Mouse (Mus musculus) thymus, adult 2 months (tissue): ENCODE results near the gene Slfn14. TPM values are rescaled to one million over a fixed set of nuclear protein-coding genes. Genes with fewer than 3 reads are reported as not detected.

Experiments
- DNase-seq: peaks from one replicate; pipeline ENCODE4 v3.0.0; 2021
- H3K27ac ChIP-seq: fragments of 200-500 bp; 2 replicates; pipeline ENCODE4 v1.5.1; 2012; ENCODE audit warnings: low read length, control low read depth; ENCODE audit not compliant: control insufficient read depth, insufficient read depth
- H3K27me3 ChIP-seq: fragments of 200-500 bp; 2 replicates; pipeline ENCODE4 v1.6.1; 2012; ENCODE audit warnings: mild to moderate bottlenecking, low read length, moderate library complexity, mixed read lengths; ENCODE audit not compliant: control insufficient read depth, insufficient read depth
- H3K36me3 ChIP-seq: fragments of 200-500 bp; 2 replicates; pipeline ENCODE4 v1.6.1; 2012; ENCODE audit warnings: mild to moderate bottlenecking, low read length, moderate library complexity; ENCODE audit not compliant: control insufficient read depth, insufficient read depth
- H3K4me1 ChIP-seq: fragments of 200-500 bp; replicated peaks from 2 replicates; pipeline ENCODE4 v1.6.1; 2012; ENCODE audit warnings: low read length; ENCODE audit not compliant: control insufficient read depth, insufficient read depth
- H3K4me3 ChIP-seq: fragments of 200-500 bp; 2 replicates; pipeline ENCODE4 v1.5.1; 2012; ENCODE audit warnings: mild to moderate bottlenecking, low read length, control low read depth, moderate library complexity; ENCODE audit not compliant: control insufficient read depth, insufficient read depth
- CTCF ChIP-seq: fragments of 200-500 bp; IDR thresholded peaks from 2 replicates; pipeline ENCODE4 v1.5.1; 2012; ENCODE audit warnings: mild to moderate bottlenecking, control low read depth, low read length, moderate library complexity, borderline replicate concordance; ENCODE audit not compliant: control insufficient read depth, poor library complexity, insufficient read depth; ENCODE audit errors: extremely low read depth
- POLR2A ChIP-seq: fragments of 200-500 bp; IDR thresholded peaks from 2 replicates; pipeline ENCODE4 v1.6.1; 2012; ENCODE audit warnings: mild to moderate bottlenecking, low read length, control low read depth, moderate library complexity; ENCODE audit not compliant: control insufficient read depth, poor library complexity, insufficient read depth; ENCODE audit errors: extremely low read depth
- WGBS: fragments of 180-500 bp; shearing (Covaris S2); methylation state at CpG from one replicate; pipeline ENCODE4 v1.1.7; 2018; 5-methylcytosine and 5-hydroxymethylcytosine counted together
- polyA plus RNA-seq: library from polyadenylated mRNA; depleted of rRNA; stranded (reverse); fragments of >200 nt; gene quantifications from 2 replicates; pipeline ENCODE4 v1.2.3, GENCODE M21; 2012

The Slfn14 gene
- polyA plus RNA-seq, 1 experiment, result not detected

- WGBS, result 99% methylated on average over 5 of the region's 5 CpGs
Observed at GRCm38 (mm10) chr11:83289036-83289435, 2.5 kb upstream of the Slfn14 start.

GRCm38 (mm10) chr11:83285627-83286026, 899 bp downstream of the Slfn14 start:
- no peaks in the 10 kb centered on the region for H3K36me3 ChIP-seq
- no peak overlapping the region for H3K27ac ChIP-seq
- WGBS, result 93% methylated on average over 4 of the region's 4 CpGs
- no peaks in the 10 kb centered on the region for H3K27me3 ChIP-seq
- H3K4me1 ChIP-seq, result peaks cover 4% of the 10 kb centered on the region
- TF ChIP-seq CTCF (no peak), POLR2A (no peak)
- H3K4me3 ChIP-seq, result no peak overlapping the region
- no peak for DNase-seq

More at GRCm38 (mm10) chr11:83289036-83289435, 2.5 kb upstream of the Slfn14 start:
- no peaks in the 10 kb centered on the region for H3K27me3 ChIP-seq
- TF ChIP-seq POLR2A (no peak), CTCF (no peak)
- no peak overlapping the region for H3K4me3 ChIP-seq
- H3K36me3 ChIP-seq, result no peaks in the 10 kb centered on the region
- DNase-seq, result no peak
- no peak overlapping the region for H3K27ac ChIP-seq
- peaks cover 4% of the 10 kb centered on the region for H3K4me1 ChIP-seq

- no peaks in the 10 kb centered on the region for H3K36me3 ChIP-seq
- peaks cover 4% of the 10 kb centered on the region for H3K4me1 ChIP-seq
Observed at GRCm38 (mm10) chr11:83282084-83282483, 4.4 kb downstream of the Slfn14 start.

GRCm38 (mm10) chr11:83279691-83280090, 6.8 kb downstream of the Slfn14 start:
- Histone ChIP-seq H3K4me3 (no peak overlapping the region), H3K27ac (no peak overlapping the region), H3K27me3 (no peaks in the 10 kb centered on the region), H3K36me3 (no peaks in the 10 kb centered on the region), H3K4me1 (peaks cover 4% of the 10 kb centered on the region)
- TF ChIP-seq POLR2A (no peak), CTCF (no peak)
- WGBS, result 88% methylated on average over 6 of the region's 6 CpGs
- no peak for DNase-seq

More at GRCm38 (mm10) chr11:83282084-83282483, 4.4 kb downstream of the Slfn14 start:
- WGBS, result 63% methylated on average over 2 of the region's 2 CpGs
- Histone ChIP-seq H3K27ac (no peak overlapping the region), H3K4me3 (no peak overlapping the region), H3K27me3 (no peaks in the 10 kb centered on the region)
- no peak for DNase-seq
- TF ChIP-seq POLR2A (no peak), CTCF (no peak)

- Histone ChIP-seq H3K4me1 (peaks cover 4% of the 10 kb centered on the region), H3K27ac (no peak overlapping the region), H3K27me3 (no peaks in the 10 kb centered on the region), H3K36me3 (no peaks in the 10 kb centered on the region), H3K4me3 (no peak overlapping the region)
- TF ChIP-seq POLR2A, result no peak
- TF ChIP-seq CTCF, result no peak
- 96% methylated on average over 4 of the region's 4 CpGs for WGBS
- DNase-seq, result no peak
Observed at GRCm38 (mm10) chr11:83279024-83279423, 7.5 kb downstream of the Slfn14 start.

- 78% methylated on average over 7 of the region's 7 CpGs for WGBS
- no peak for DNase-seq
- H3K27me3 ChIP-seq, result no peaks in the 10 kb centered on the region
- TF ChIP-seq CTCF (no peak), POLR2A (no peak)
- no peaks in the 10 kb centered on the region for H3K36me3 ChIP-seq
- H3K27ac ChIP-seq, result no peak overlapping the region
- H3K4me3 ChIP-seq, result no peak overlapping the region
- H3K4me1 ChIP-seq, result no peaks in the 10 kb centered on the region
Observed at GRCm38 (mm10) chr11:83276251-83276650, 10.3 kb downstream of the Slfn14 start.

GRCm38 (mm10) chr11:83271951-83272843, 14.3 kb downstream of the Slfn14 start:
- Histone ChIP-seq H3K4me3 (no peak overlapping the region), H3K27ac (no peak overlapping the region), H3K27me3 (no peaks in the 10 kb centered on the region), H3K36me3 (no peaks in the 10 kb centered on the region), H3K4me1 (peaks cover 6% of the 10 kb centered on the region; the same call in 1 of the 2 replicates)
- peak; percentile 36 for DNase-seq
- TF ChIP-seq CTCF (no peak), POLR2A (no peak)
- WGBS, result 18% methylated on average over 2 of the region's 2 CpGs
